Mouse (Mus musculus): ENCODE results near the gene Rhox11. TPM values are rescaled to one million over a fixed set of nuclear protein-coding genes. Genes with fewer than 3 reads are reported as not detected.
"Not testable (repeated sequence)": the region's sequence is repeated elsewhere in the genome, so short reads cannot be mapped to it uniquely, and the experiment has no call there.

Rhox11 gene
- total RNA-seq (2021): not detected

- no peak for DNase-seq (ENCODE audit: low spot score)
- intact Hi-C loops (cut with DNase I): loop anchor here (2.0 kb wide), 1 partner anchor 94 kb away; no protein-coding TSS in a partner anchor
These were observed at the start of gene Rhox11 for GRCm38 (mm10) chrX:38085041-38085440. TSS of gene Rhox11 (minus strand) at chrX:38085141.

DNA sequence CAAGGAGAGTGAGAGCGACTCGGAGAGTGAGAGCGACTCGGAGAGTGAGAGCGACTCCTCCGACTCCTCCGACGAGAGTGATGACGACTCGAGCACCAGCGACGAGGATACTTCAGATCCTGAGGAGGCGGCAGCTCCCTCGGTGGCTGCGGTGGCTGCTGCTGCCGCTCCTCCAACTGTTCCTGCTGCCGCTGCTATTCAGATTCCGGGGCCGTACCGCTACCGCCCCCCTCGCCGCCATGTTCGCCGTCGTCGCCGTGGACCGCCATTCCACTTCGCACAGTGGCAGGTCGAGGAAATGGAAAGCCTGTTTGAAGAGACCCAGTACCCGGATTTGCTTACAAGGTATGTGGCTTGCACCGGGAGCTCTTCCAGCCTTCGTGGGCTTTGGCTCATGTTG, 36.5 kb upstream of the Rhox11 start:
- DNase-seq (ENCODE audit: low spot score): no peak
- intact Hi-C loops (cut with DNase I): no loop called here

DNA sequence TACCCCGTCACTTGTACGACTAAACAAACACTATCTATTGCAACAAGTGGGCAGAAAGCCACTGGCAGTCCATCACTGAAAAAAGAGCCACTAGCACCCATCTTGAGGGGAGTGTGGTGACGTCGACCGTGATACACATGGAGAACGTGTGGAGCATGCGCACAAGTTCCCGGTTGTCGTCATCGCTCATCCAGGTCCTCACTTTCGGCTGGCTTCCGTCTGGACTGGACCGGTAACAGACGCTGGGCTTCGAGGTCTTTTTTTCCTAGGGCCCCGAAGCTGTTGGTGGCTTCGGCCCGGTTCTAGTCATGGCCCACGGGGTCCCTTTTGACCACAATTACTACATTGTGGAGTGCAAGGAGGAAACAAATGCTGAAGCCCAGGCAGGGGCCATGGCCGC, 36.0 kb upstream of the Rhox11 start, which contains the start of gene Rhox13:
Gene Rhox13 (plus strand): TSS at position 238 of the 400 bp plus-strand sequence.
- no peak for DNase-seq (ENCODE audit: low spot score)
- intact Hi-C loops (cut with DNase I): no loop called here

DNA sequence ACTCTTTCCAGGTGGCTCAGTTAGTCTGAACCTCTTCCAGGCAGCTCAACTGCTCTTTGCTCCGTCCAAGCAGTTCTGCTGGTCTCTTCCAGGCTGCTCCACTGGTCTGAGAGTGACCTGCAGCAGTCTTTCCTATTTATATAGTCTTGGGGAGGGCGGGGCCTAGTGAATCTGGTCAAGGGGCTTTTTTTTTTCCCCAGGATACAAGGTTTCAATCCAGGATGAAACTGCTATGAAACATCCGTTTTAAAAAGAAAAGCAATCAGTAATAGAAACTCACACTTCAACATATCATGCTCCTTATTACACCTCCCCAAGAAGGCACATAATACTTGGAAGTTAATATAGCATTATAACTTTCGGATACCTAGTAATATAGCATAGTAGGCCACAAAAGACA, 25.9 kb upstream of the Rhox11 start, which contains the start of gene Rhox12:
Gene Rhox12 (minus strand): TSS at position 101 of the 400 bp plus-strand sequence.
- intact Hi-C loops (cut with DNase I): no loop called here

GRCm38 (mm10) chrX:38084226-38084625, 715 bp downstream of the Rhox11 start:
- DNase-seq (ENCODE audit: low spot score): no peak
- intact Hi-C loops (cut with DNase I): loop anchor here (2.0 kb wide), 1 partner anchor 95 kb away; no protein-coding TSS in a partner anchor

More for the DNA sequence above, 25.9 kb upstream of the Rhox11 start, which contains the start of gene Rhox12:
- no peak for DNase-seq (ENCODE audit: low spot score)

DNA sequence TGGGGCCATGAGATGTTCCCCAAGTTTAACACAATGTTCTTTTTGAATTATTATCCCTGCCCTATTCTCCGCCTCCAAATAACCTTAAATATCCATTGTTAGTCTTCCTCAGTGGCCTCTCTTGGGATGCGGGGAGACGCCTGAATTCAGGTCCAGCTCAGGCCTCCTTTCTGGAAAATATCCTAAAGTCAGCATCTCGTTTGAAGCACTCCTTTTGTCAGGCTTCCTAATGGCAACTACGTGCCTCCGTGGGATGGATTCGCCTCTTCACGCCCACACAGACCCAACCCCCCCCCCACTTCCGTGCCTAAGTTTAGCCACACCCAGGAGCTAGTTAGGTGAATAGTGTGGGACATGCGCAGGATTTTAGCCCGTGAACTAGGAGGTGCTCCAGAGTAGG, 18.8 kb downstream of the Rhox11 start, which contains the start of gene Rhox10:
Gene Rhox10 (plus strand): TSS at position 301 of the 400 bp plus-strand sequence.
- intact Hi-C loops (cut with DNase I): no loop called here
- no peak for DNase-seq (ENCODE audit: low spot score)

GRCm38 (mm10) chrX:38061544-38061943, 23.4 kb downstream of the Rhox11 start:
- DNase-seq (ENCODE audit: low spot score): no peak
- intact Hi-C loops (cut with DNase I): no loop called here

DNA sequence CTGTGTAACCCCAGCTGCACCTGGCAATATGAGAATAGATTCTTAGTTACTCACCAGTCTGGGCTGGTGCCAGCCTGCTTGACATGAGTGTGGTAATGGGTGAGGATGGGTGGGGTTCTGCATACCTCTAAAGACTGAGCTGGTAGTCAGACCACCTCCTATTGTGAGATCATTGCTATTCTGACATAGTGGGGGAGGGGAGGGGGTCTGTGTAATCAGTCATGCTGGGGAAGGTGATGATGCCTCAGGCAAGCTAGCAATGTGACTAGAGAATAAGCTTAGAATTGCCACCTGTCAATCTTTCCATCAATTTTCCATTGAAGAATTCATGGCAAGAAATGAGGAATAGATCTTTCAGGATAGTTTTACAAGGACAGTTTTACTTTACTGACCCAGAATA, 41.9 kb downstream of the Rhox11 start, which contains the start of gene Btg1-ps2:
Gene Btg1-ps2 (minus strand): TSS at position 101 of the 400 bp plus-strand sequence.
- intact Hi-C loops (cut with DNase I); DNase-seq (ENCODE audit: low spot score): not testable (repeated sequence)

DNA sequence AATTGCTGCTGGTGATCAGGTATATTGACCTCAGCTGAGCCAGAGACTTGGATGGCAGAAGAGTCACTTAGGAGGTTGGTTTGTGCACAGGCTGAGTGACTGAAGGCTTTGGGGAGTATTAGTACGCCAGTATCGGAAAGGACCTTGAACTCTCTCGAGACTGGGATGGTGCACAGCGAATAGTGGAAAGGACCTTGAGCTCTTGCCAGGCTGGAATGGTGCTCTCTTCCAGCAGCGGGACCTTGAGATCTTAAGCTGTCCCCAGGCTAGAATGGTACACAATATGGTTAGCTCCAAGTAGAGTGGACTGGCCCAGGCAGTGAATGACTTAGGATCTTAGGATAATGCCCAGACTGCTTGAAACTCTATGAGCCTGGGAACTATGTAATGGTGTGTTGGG, 45.3 kb downstream of the Rhox11 start:
- intact Hi-C loops (cut with DNase I): no loop called here

DNA sequence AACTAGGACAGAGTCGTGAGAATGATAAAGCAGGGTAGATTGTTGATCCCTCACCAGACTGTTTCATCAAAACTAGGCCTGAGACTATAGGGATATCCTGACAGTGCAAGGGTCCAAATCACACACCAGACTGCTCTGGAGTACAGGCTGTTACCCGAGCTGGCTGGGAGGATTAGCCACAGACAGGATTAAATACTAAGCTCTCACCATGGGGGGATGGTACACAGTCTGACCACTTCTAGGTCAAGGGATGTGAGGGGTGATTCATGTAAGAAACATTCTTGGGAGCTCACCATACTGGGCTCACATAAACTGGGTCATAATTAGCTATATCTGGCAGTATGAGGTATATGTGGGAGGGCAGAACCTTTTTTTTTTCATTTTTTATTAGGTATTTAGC, 51.1 kb downstream of the Rhox11 start:
- DNase-seq (ENCODE audit: low spot score): no peak
- intact Hi-C loops (cut with DNase I): no loop called here

More for the DNA sequence above, 45.3 kb downstream of the Rhox11 start:
- no peak for DNase-seq (ENCODE audit: low spot score)

Other genes starting within 250 kb of the Rhox11 start
- not detected for gene Rhox8, start 206.2 kb downstream of the Rhox11 start, total RNA-seq (2021)
- gene Rhox7b, start 187.9 kb downstream of the Rhox11 start, total RNA-seq (2021): not detected
- gene Rhox9, start 183.4 kb downstream of the Rhox11 start, total RNA-seq (2021): not detected
- gene Btg1-ps1, start 66.3 kb downstream of the Rhox11 start, total RNA-seq (2021): not detected
- gene Btg1-ps2, start 42.0 kb downstream of the Rhox11 start, total RNA-seq (2021): not detected
- not detected for gene Rhox10, start 18.7 kb downstream of the Rhox11 start, total RNA-seq (2021)
- gene Rhox12, start 25.8 kb upstream of the Rhox11 start, total RNA-seq (2021): not detected
- not detected for gene Rhox13, start 36.1 kb upstream of the Rhox11 start, total RNA-seq (2021)
- 1 to 10 TPM; 8.9 to 9.9 TPM for gene Zbtb33, start 104.7 kb upstream of the Rhox11 start, total RNA-seq (2021)
- 1 to 10 TPM; 1.0 to 1.6 TPM for gene Tmem255a, start 167.3 kb upstream of the Rhox11 start, total RNA-seq (2021)
- gene Atp1b4, start 231.0 kb upstream of the Rhox11 start, total RNA-seq (2021): not detected

Data from heart, postnatal 25 days (tissue).